ENCODE assay signal across 12 mouse cellular contexts in genomic region chr17:88636587-88636986, GRCm38 (mm10). TPM values are rescaled to one million over a fixed set of nuclear protein-coding genes. Genes with fewer than 3 reads are reported as not detected.
DNase-seq lines count a peak whose midpoint lies in the region; ATAC-seq and TF ChIP-seq lines count a peak whose summit lies in the region.
"Had no signal": no experiment of that assay in that cellular context is flagged by ENCODE, and none has a peak within 500 bp of the region (broad histone marks: within the 10 kb centered on the region; RNA-seq: fewer than 3 reads in every experiment).

No protein-coding gene starts in this region.

- H3K9ac ChIP-seq in midbrain, embryonic 16.5 days (ENCODE audit: low read depth, low read length), result no peak overlapping the region

- no peaks in the 10 kb centered on the region for H3K9me3 ChIP-seq in midbrain, embryonic 10.5 days (replicated peaks)
- H3K9me3 ChIP-seq in midbrain, embryonic 16.5 days (replicated peaks; ENCODE audit: control insufficient read depth, low read length, poor library complexity, severe bottlenecking), result no peaks in the 10 kb centered on the region
- H3K9me3 ChIP-seq: heart, embryonic 10.5 days had no signal

- WGBS in midbrain, embryonic 10.5 days, result 56% methylated on average over 12 of the region's 12 CpGs
- 50% methylated on average over 12 of the region's 12 CpGs for WGBS in midbrain, embryonic 16.5 days

- no peak overlapping the region for H3K4me2 ChIP-seq in midbrain, embryonic 16.5 days (ENCODE audit: low read length)

- peak; percentile 89 for DNase-seq in heart, adult 11 months
- DNase-seq in heart, postnatal 10 days, result no peak
- peak; percentile 36 for DNase-seq in midbrain, embryonic 10.5 days (ENCODE audit: low spot score)
- DNase-seq in retina, embryonic 14.5 days (ENCODE audit: low spot score), result peak; percentile 38
- no peak for DNase-seq in heart, adult 9 months (ENCODE audit: low spot score in 2 of 2)
- DNase-seq in spleen, postnatal 14 days (ENCODE audit: low spot score in 2 of 2), result no peak
- DNase-seq: lung, postnatal 14 days; thymus, adult 18-20 months had no signal

- peaks cover 26% of the 10 kb centered on the region for H3K4me1 ChIP-seq in midbrain, embryonic 10.5 days
- H3K4me1 ChIP-seq in midbrain, embryonic 16.5 days (ENCODE audit: control insufficient read depth, insufficient read depth, low read length), result no peaks in the 10 kb centered on the region
- 0 out of 2 replicates have a peak, but pooled peaks cover 4% of the 10 kb centered on the region for H3K4me1 ChIP-seq in cortical plate, adult 2 months (ENCODE audit: control insufficient read depth, insufficient read depth, low read length)

- TF ChIP-seq POLR2A in cortical plate, adult 2 months (IDR thresholded peaks at IDR 0.05; ENCODE audit: extremely low read depth, insufficient read depth, low read length), result no peak

- H3K27me3 ChIP-seq in midbrain, embryonic 10.5 days (ENCODE audit: low read depth, poor library complexity, severe bottlenecking), result 0 out of 2 replicates have a peak, but pooled peaks cover 3% of the 10 kb centered on the region
- no peaks in the 10 kb centered on the region for H3K27me3 ChIP-seq in midbrain, embryonic 16.5 days (ENCODE audit: control insufficient read depth, insufficient read depth, low read depth, low read length)

- ATAC-seq in midbrain, embryonic 16.5 days, result no peak

- no peak for TF ChIP-seq CTCF in cortical plate, adult 2 months (IDR thresholded peaks at IDR 0.05; ENCODE audit: extremely low read depth, insufficient read depth, low read length)

- no peak overlapping the region for H3K4me3 ChIP-seq in midbrain, embryonic 10.5 days
- no peak overlapping the region for H3K4me3 ChIP-seq in midbrain, embryonic 16.5 days (ENCODE audit: low read depth, low read length)
- peak overlapping the region; percentile 6; the same call in 1 of the 2 replicates for H3K4me3 ChIP-seq in cortical plate, adult 2 months (ENCODE audit: insufficient read depth, low read length)
- H3K4me3 ChIP-seq: heart, embryonic 10.5 days had no signal

- intact Hi-C loops in heart, postnatal 10 days (cut with DNase I), result no loop called here

- peaks cover 16% of the 10 kb centered on the region for H3K36me3 ChIP-seq in midbrain, embryonic 10.5 days
- H3K36me3 ChIP-seq in midbrain, embryonic 16.5 days (ENCODE audit: control insufficient read depth, insufficient read depth, low read length), result no peaks in the 10 kb centered on the region

- H3K27ac ChIP-seq in midbrain, embryonic 10.5 days (replicated peaks), result 0 out of 2 replicates have a peak overlapping the region, but pooled peaks have one; percentile 35
- H3K27ac ChIP-seq in midbrain, embryonic 16.5 days (ENCODE audit: low read length), result no peak overlapping the region
- H3K27ac ChIP-seq in cortical plate, adult 2 months (ENCODE audit: insufficient read depth, low read length), result no peak overlapping the region
- H3K27ac ChIP-seq: heart, embryonic 10.5 days had no signal

RNA-seq across cellular contexts. Expression of gene Gtf2a1l, which starts 31.9 kb away (rescaled TPM):
- total RNA-seq in heart, postnatal 10 days (2021), result not detected
- 0.19 TPM in 1 of 2 replicates, not detected in the other for polyA plus RNA-seq in midbrain, embryonic 10.5 days (2016; fragmentation: Nextera tagmentation; extraction: Ambion mirVana)
- polyA plus RNA-seq in midbrain, embryonic 16.5 days (2015; fragmentation: Nextera tagmentation; extraction: Ambion mirVana), result 0.39 and 0.49 TPM in 2 replicates
- 0.08 and 0.40 TPM in 2 replicates for polyA plus RNA-seq in cortical plate, adult 2 months (2012; rRNA removed)
- polyA plus RNA-seq: embryonic facial prominence, embryonic 11.5 days; heart, embryonic 10.5 days had no signal

RNA-seq across cellular contexts. Expression of gene Ston1, which starts 39.1 kb away (rescaled TPM):
- 10 to 100 TPM; 25.9 to 30.9 TPM for total RNA-seq in heart, postnatal 10 days (2021)
- 1.5 and 1.7 TPM in 2 replicates for polyA plus RNA-seq in midbrain, embryonic 10.5 days (2016; fragmentation: Nextera tagmentation; extraction: Ambion mirVana)
- 1.0 and 1.7 TPM in 2 replicates for polyA plus RNA-seq in midbrain, embryonic 16.5 days (2015; fragmentation: Nextera tagmentation; extraction: Ambion mirVana)
- polyA plus RNA-seq in cortical plate, adult 2 months (2012; rRNA removed), result 3.1 and 4.6 TPM in 2 replicates

Comparison
In these comparisons a context has a peak if more than half of its experiments do, and no peak if none do; other contexts are left out.
1. DNase-seq: peak in heart, adult 11 months (single experiment), midbrain, embryonic 10.5 days (single experiment) and retina, embryonic 14.5 days (single experiment); none in heart, postnatal 10 days (0 of 2), heart, adult 9 months (0 of 2) and spleen, postnatal 14 days (0 of 2).